Mouse (Mus musculus) ovary, postnatal 36 days (tissue): ENCODE data around the gene Fdx1.

ENCODE experiments used
- DNase-seq: peaks from one replicate; pipeline ENCODE4 v3.0.0; 2022; ENCODE audit warnings: low spot score, mixed read lengths

The Fdx1 gene

GRCm38 (mm10) chr9:51962975-51963701 is at the start of gene Fdx1:
Fdx1 (minus strand) TSS chr9:51963556.
- DNase-seq = peak; percentile 91

DNA sequence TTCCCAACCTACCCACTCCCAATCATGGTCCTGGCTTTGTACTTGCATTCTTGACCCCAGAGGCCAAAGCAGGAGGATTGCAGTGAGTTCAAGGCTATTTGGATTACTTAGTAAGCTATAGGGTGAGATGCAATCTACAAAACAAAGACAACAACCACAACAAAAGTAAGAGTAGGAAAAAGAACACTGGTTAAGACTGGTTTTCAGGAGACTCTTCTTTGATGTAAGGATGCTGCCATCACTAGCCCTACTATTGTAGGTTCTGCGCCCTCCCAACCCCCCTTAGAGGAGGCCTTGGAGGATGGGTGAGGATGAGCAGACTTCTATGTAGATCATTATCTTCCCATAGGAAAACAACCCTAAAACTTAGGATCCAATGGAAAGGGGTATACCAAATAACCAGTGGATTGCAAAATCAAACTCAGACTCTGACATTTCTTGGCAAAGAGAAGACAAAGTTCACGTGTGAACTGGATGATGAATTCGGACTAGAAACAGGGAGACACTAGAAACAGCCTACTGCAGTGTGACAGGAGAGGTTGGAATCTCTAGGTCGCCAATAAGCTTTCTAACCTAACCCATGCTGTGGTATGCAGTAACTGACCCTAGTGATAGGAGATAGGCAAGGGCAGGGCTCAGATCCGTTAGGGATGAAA is 49.6 kb upstream of the Fdx1 start:
- DNase-seq = no peak

- DNase-seq = no peak
These were observed 49.0 kb upstream of the Fdx1 start for GRCm38 (mm10) chr9:52012311-52012710.

- DNase-seq = no peak
These were observed 45.2 kb upstream of the Fdx1 start for GRCm38 (mm10) chr9:52008511-52008910.

- no peak for DNase-seq
These were observed 44.0 kb upstream of the Fdx1 start for GRCm38 (mm10) chr9:52007341-52007740.

- no peak for DNase-seq
These were observed 40.1 kb upstream of the Fdx1 start for GRCm38 (mm10) chr9:52003501-52003900.

DNA sequence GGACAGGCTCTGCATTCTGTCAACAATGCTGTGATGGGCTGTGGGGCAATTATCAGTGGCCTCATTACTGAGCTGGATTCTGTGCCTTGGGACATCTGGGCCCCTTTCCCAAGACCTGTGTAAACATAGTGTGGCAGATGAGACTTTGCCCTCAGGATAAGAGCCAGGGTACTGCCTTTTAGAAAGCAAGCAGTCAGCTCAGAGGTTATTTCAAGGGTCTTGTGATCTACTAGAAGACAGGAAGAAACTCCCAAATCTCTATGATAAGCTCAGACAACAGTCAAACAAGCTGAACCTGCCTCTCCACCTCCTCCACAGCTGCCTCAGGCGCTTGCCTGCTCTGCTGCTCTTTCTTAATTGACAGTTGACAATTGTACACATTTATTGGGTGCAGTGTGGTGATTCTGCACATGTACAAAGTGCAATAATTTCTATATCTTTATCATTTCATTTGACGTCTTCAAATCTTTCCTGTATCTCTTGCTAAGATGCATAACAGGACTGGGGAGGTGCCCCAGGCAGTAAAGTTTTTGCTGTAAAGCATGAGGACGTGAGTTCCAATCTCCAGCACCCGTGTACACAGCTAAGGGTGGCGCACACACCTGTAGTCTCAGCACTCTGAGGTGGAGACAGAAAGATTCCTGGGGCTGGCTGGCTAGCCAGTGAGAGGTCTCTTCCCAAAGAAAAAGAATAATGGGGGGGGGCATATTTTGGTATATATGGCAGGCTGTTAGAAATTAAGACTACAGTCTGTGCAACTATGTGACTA is 32.2 kb upstream of the Fdx1 start:
- DNase-seq = no peak

GRCm38 (mm10) chr9:51994636-51995260 is 31.4 kb upstream of the Fdx1 start:
- DNase-seq = no peak

GRCm38 (mm10) chr9:51993486-51994275 is 30.3 kb upstream of the Fdx1 start:
- no peak for DNase-seq

DNA sequence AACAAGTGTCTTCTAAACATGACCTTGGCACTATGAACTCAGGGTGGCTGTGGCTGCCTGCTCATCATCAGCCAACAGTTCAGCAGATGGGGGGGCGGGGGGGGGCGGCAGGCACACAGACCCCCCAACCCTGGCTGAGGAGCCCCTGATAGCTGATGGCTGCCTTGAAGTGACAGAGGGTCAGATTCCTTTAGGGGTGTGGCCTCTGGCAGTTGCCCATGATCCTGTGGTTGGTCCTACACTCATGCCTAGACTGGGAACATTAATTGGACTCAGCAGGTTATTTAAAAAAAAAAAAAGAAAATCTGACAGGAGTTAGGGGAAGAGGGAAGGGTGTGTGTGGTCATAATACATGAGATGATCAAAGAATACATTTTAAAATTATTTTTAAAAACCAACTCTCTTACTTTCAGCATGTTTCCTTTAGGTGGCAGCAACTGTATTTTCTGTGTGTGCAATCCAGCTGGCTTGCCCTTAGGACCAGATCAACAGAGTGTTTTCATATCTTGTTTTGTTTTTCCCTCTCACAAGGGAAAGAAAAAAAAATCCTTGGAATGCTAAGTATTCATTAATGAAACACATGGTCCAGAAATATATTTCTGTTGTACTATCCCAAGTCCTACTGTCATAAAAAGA is 28.0 kb upstream of the Fdx1 start:
- DNase-seq = no peak

GRCm38 (mm10) chr9:51990828-51991227 is 27.5 kb upstream of the Fdx1 start:
- DNase-seq = peak; percentile 51

GRCm38 (mm10) chr9:51985493-51986099 is 22.2 kb upstream of the Fdx1 start:
- peak; percentile 26 for DNase-seq

GRCm38 (mm10) chr9:51981131-51981530 is 17.8 kb upstream of the Fdx1 start:
- DNase-seq = no peak

GRCm38 (mm10) chr9:51979301-51979700 is 15.9 kb upstream of the Fdx1 start:
- DNase-seq = no peak

GRCm38 (mm10) chr9:51978545-51979259 is 15.3 kb upstream of the Fdx1 start:
- DNase-seq = no peak

GRCm38 (mm10) chr9:51977439-51978000 is 14.2 kb upstream of the Fdx1 start:
- DNase-seq = peak; percentile 84

- DNase-seq = no peak
These were observed 11.5 kb upstream of the Fdx1 start for GRCm38 (mm10) chr9:51974871-51975270.

DNA sequence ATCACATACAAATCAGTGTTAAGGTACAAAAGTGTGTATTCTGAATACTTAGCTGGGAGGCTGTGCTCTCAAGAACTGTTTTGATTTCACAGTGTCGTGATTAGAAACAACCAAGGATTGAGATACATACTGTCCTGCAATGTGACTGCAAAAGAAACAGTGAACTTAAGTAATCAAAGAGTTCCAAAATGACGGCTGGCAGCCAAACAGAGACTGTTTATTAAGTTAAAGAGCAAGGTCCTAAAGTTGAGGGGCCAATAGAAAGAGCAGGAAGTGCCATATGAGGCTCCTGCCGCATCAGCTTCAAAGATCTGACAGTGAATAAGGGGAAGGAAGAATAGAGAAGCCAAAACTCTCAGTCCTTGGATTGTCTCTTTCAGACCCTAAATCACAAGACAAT is 10.5 kb upstream of the Fdx1 start:
- DNase-seq = no peak

DNA sequence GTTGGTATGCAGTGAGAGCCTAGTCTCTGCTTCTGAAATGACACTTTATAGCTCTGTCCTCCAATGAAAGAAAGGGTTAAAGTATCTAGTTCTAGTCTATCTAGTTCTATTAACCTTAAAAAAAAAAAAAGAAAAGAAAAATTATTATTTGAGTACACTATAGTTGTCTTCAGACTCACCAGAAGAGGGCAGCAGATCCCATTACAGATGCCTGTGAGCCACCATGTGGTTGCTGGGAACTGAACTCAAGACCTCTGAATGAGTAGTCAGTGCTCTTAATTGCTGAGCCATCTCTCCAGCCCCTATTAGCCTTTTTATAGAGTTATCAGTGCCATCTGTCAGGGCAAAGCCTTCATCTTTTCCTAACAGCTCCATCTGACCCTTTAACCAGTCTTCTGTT is 3.0 kb upstream of the Fdx1 start:
- DNase-seq = no peak

GRCm38 (mm10) chr9:51964110-51964509 is 754 bp upstream of the Fdx1 start:
- no peak for DNase-seq
